Mouse (Mus musculus): ENCODE measurements at regions not wholly inside any gene's neighbourhood (a gene's known extent, or its start where the extent isn't known, plus 50 kb on each side); places are given as distances from the start of the nearest gene placed in this dataset.

- in situ Hi-C loops (cut with MboI, MseI), result no loop called here
Measured at GRCm38 (mm10) chr6:100143586-100144301, 143.5 kb downstream of the Rybp start.

GRCm38 (mm10) chr6:100141225-100141624, 146.1 kb downstream of the Rybp start:
- in situ Hi-C loops (cut with MboI, MseI), result no loop called here

GRCm38 (mm10) chr6:100140581-100141114, 146.6 kb downstream of the Rybp start:
- in situ Hi-C loops (cut with MboI, MseI), result no loop called here

GRCm38 (mm10) chr6:100139809-100140208, 147.5 kb downstream of the Rybp start:
- in situ Hi-C loops (cut with MboI, MseI), result no loop called here

- in situ Hi-C loops (cut with MboI, MseI), result no loop called here
Measured at GRCm38 (mm10) chr6:100138659-100139058, 148.6 kb downstream of the Rybp start.

GRCm38 (mm10) chr6:100135177-100135576, 152.1 kb downstream of the Rybp start:
- in situ Hi-C loops (cut with MboI, MseI), result no loop called here

- in situ Hi-C loops (cut with MboI, MseI), result no loop called here
Measured at GRCm38 (mm10) chr6:100133970-100134369, 153.3 kb downstream of the Rybp start.

GRCm38 (mm10) chr6:100132916-100133600, 154.2 kb downstream of the Rybp start:
- in situ Hi-C loops (cut with MboI, MseI), result no loop called here

- in situ Hi-C loops (cut with MboI, MseI), result no loop called here
Measured at GRCm38 (mm10) chr6:100127221-100128143, 159.8 kb downstream of the Rybp start.

- in situ Hi-C loops (cut with MboI, MseI), result no loop called here
Measured at GRCm38 (mm10) chr6:100126736-100127135, 160.5 kb downstream of the Rybp start.

- in situ Hi-C loops (cut with MboI, MseI), result no loop called here
Measured at GRCm38 (mm10) chr6:100126326-100126725, 161.0 kb downstream of the Rybp start.

GRCm38 (mm10) chr6:100121240-100121639, 166.0 kb downstream of the Rybp start:
- in situ Hi-C loops (cut with MboI, MseI), result no loop called here

- in situ Hi-C loops (cut with MboI, MseI), result no loop called here
Measured at GRCm38 (mm10) chr6:100120017-100120944, 167.0 kb downstream of the Rybp start.

GRCm38 (mm10) chr6:100117084-100117483, 170.2 kb downstream of the Rybp start:
- in situ Hi-C loops (cut with MboI, MseI), result no loop called here

- in situ Hi-C loops (cut with MboI, MseI), result no loop called here
Measured at GRCm38 (mm10) chr6:100113393-100114137, 173.7 kb downstream of the Rybp start.

- in situ Hi-C loops (cut with MboI, MseI), result no loop called here
Measured at GRCm38 (mm10) chr6:100110981-100111660, 176.2 kb downstream of the Rybp start.

GRCm38 (mm10) chr6:100109979-100110378, 177.3 kb downstream of the Rybp start:
- in situ Hi-C loops (cut with MboI, MseI), result no loop called here

- in situ Hi-C loops (cut with MboI, MseI), result no loop called here
Measured at GRCm38 (mm10) chr6:100109351-100109750, 177.9 kb downstream of the Rybp start.

- in situ Hi-C loops (cut with MboI, MseI), result no loop called here
Measured at GRCm38 (mm10) chr6:100107508-100107907, 179.8 kb downstream of the Rybp start.
